Mouse (Mus musculus): ENCODE measurements around the gene Npy5r. TPM values are rescaled to one million over a fixed set of nuclear protein-coding genes. Genes with fewer than 3 reads are reported as not detected.
A peak's percentile ranks its signal among the peaks of the same experiment; 100 is the strongest.

Gene Npy5r
- polyA plus RNA-seq, 1 experiment: not detected

DNA sequence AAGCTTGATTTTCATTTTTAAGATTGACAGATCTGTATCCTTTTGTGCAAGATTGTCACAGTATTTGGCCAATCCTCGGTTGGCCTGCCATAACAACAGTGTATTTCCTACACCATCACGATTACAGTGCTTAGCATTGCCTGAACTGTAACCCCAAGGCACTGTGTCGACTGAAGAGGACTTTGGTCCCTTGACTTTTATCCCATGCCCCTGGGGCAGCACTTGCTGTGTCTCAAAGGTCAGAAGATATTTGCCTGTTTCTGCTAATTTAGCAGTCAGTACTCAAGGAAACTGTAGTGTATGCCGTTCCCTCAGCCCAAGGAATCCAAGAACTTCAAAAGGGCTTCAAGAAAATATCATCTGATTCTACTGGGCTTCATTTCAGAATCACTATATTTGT is 871 bp upstream of the Npy5r start:
- no peak overlapping the region for H3K27ac ChIP-seq (ENCODE audit: insufficient read depth, low read length)
- TF ChIP-seq CTCF (IDR thresholded peaks at IDR 0.05; ENCODE audit: borderline replicate concordance, insufficient read depth, low read length): no peak

GRCm38 (mm10) chr8:66688395-66688794 is 467 bp upstream of the Npy5r start:
- Histone ChIP-seq H3K4me1 (ENCODE audit: control insufficient read depth, insufficient read depth, low read length) (no peaks in the 10 kb centered on the region), H3K4me3 (ENCODE audit: insufficient read depth, low read length) (no peak overlapping the region), H3K27ac (ENCODE audit: insufficient read depth, low read length) (no peak overlapping the region)
- no peak for TF ChIP-seq CTCF (IDR thresholded peaks at IDR 0.05; ENCODE audit: borderline replicate concordance, insufficient read depth, low read length)
- no peak for TF ChIP-seq POLR2A (IDR thresholded peaks at IDR 0.05; ENCODE audit: low read depth, low read length)

More for the DNA sequence above, 871 bp upstream of the Npy5r start:
- no peaks in the 10 kb centered on the region for H3K4me1 ChIP-seq (ENCODE audit: control insufficient read depth, insufficient read depth, low read length)
- H3K4me3 ChIP-seq (ENCODE audit: insufficient read depth, low read length): no peak overlapping the region

GRCm38 (mm10) chr8:66681261-66681660 is 6.7 kb downstream of the Npy5r start:
- peaks cover 7% of the 10 kb centered on the region for H3K4me1 ChIP-seq (ENCODE audit: control insufficient read depth, insufficient read depth, low read length)
- peak overlapping the region; percentile 60; the same call in 1 of the 2 replicates for H3K27ac ChIP-seq (ENCODE audit: insufficient read depth, low read length)
- H3K4me3 ChIP-seq (ENCODE audit: insufficient read depth, low read length): no peak overlapping the region
- TF ChIP-seq CTCF (IDR thresholded peaks at IDR 0.05; ENCODE audit: borderline replicate concordance, insufficient read depth, low read length) (no peak), POLR2A (IDR thresholded peaks at IDR 0.05; ENCODE audit: low read depth, low read length) (no peak)

- no peak overlapping the region for H3K4me3 ChIP-seq (ENCODE audit: insufficient read depth, low read length)
- TF ChIP-seq POLR2A (IDR thresholded peaks at IDR 0.05; ENCODE audit: low read depth, low read length) (no peak), CTCF (IDR thresholded peaks at IDR 0.05; ENCODE audit: borderline replicate concordance, insufficient read depth, low read length) (no peak)
- no peak overlapping the region for H3K27ac ChIP-seq (ENCODE audit: insufficient read depth, low read length)
- no peaks in the 10 kb centered on the region for H3K4me1 ChIP-seq (ENCODE audit: control insufficient read depth, insufficient read depth, low read length)
Measured at GRCm38 (mm10) chr8:66630721-66631120, 57.2 kb downstream of the Npy5r start.

Other genes with a start within 250 kb of the Npy5r start
- gene Tma16, start 201.6 kb downstream of the Npy5r start, polyA plus RNA-seq (2011; ENCODE audit: insufficient read length, low read depth, missing spikeins): 9.8 and 10.8 TPM in 2 replicates
- gene Tktl2, start 176.4 kb downstream of the Npy5r start, polyA plus RNA-seq (2011; ENCODE audit: insufficient read length, low read depth, missing spikeins): not detected in 2 replicates
- gene Npy1r, start 9.1 kb upstream of the Npy5r start, polyA plus RNA-seq (2011; ENCODE audit: insufficient read length, low read depth, missing spikeins): 1.3 and 2.8 TPM in 2 replicates
- 15.4 and 16.0 TPM in 2 replicates for gene Naf1, start 172.1 kb upstream of the Npy5r start, polyA plus RNA-seq (2011; ENCODE audit: insufficient read length, low read depth, missing spikeins)